Mouse (Mus musculus) olfactory bulb, adult 2 months (tissue): Measurements from ENCODE around the gene Zfp488.

ENCODE experiments used
- CTCF ChIP-seq: fragments of 200-500 bp; IDR thresholded peaks from 2 replicates; pipeline ENCODE4 v1.5.1; 2012; ENCODE audit warnings: low read depth, mild to moderate bottlenecking, low read length, moderate library complexity; ENCODE audit not compliant: insufficient read depth
- POLR2A ChIP-seq: fragments of 200-500 bp; IDR thresholded peaks from 2 replicates; pipeline ENCODE4 v1.6.1; 2012; ENCODE audit warnings: mild to moderate bottlenecking, low read depth, low read length, moderate library complexity; ENCODE audit not compliant: insufficient read depth

DNA sequence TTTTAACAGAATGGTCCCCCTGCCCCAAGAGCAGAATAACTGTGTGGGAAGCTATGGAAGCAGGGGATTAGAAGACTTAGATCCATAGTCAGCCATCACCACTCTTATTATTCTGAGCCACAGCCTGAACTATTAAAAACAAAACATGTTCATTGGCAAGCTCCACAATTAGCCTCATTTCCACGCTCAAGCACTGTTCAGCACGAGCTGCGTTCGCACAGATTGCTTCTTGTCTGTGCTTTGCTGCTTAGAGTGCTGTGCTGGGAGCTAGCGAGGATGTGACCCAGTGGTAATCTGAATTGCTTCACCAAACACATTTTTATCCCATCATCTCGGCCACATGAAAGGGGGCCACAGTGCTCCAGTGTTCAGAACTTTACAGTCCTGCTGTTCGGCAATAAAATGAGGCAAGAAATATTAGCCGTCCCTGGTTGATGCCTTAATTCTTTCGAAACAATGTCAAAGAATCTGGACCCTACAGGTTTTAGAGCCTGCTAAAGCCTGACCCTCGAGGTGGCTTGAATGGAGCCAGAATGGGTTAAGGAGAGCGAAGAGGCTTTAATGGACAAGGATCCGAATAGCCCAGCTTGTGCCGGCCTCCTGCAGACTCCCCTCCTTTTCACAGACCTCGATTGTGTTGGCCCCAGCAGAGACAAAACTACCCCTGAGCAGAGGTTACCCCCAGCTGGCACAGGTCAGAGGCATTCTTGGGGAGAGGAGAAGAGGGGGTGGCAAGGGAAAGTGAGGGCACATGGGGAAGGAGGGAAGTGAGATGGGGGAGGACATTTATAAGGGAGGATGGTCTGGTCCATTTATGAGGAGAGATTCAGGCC lies 57.6 kb downstream of the Zfp488 start:
- TF ChIP-seq CTCF (no peak), POLR2A (no peak)
